Mouse (Mus musculus): ENCODE results near the gene Ccdc42.

Ccdc42 gene

DNA sequence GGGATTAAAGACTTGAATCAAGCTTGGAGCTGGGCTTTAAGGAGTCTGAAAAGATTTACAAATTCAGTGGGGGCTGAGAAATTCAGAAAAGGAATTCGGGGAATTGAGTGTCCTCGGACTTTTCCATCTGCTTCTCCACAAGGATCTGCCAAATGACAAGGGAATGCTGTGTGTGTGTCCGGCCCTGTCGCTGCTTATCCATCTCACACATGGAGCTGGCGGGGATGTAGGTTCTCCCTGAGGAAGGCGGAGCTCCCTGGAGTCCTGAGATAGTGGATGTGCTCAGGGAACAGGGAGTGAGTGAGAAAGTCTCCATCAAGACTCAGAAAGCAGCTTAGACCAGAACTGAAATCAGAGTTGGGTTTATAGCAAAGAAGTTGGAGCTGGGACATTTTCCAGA is 58.0 kb downstream of the Ccdc42 start:
- in situ Hi-C loops (cut with MboI, MseI) = loop anchor here in 1 of 2 experiments (5.0 kb wide), 1 partner anchor 33 kb away; no protein-coding TSS in a partner anchor
